Mouse (Mus musculus) cerebellum, adult 2 months (tissue): ENCODE measurements around the gene Pdia2.

Experiments used
- CTCF ChIP-seq: fragments of 200-500 bp; IDR thresholded peaks from 2 replicates; pipeline ENCODE4 v1.5.1; 2011; ENCODE audit warnings: low read depth, mild to moderate bottlenecking, control low read depth, low read length, moderate library complexity, borderline replicate concordance; ENCODE audit not compliant: insufficient read depth
- POLR2A ChIP-seq: fragments of 200-500 bp; IDR thresholded peaks from 2 replicates; pipeline ENCODE4 v1.6.1; 2011; ENCODE audit warnings: low read length, control low read depth, borderline replicate concordance; ENCODE audit not compliant: insufficient read depth

- TF ChIP-seq CTCF = no peak
- TF ChIP-seq POLR2A = no peak
Measured at GRCm38 (mm10) chr17:26149056-26149455, 49.8 kb downstream of the Pdia2 start.
